Mouse (Mus musculus) layer of hippocampus, adult 11-12 months (tissue): ENCODE data around the gene Prr15l.
A peak's percentile ranks its signal among the peaks of the same experiment; 100 is the strongest.

Experiments used
- DNase-seq: peaks from one replicate; pipeline ENCODE4 v3.0.0; 2022; ENCODE audit warnings: low spot score

The Prr15l gene

GRCm38 (mm10) chr11:96977606-96978400 is 49.9 kb downstream of the Prr15l start:
- DNase-seq: peak; percentile 100

- DNase-seq: no peak
Measured at GRCm38 (mm10) chr11:96978401-96979246, 50.7 kb downstream of the Prr15l start.

GRCm38 (mm10) chr11:96979329-96979728 is 51.4 kb downstream of the Prr15l start:
- DNase-seq: no peak

GRCm38 (mm10) chr11:96980021-96980420 is 52.1 kb downstream of the Prr15l start:
- no peak for DNase-seq

- no peak for DNase-seq
Measured at GRCm38 (mm10) chr11:96981461-96981860, 53.6 kb downstream of the Prr15l start.

- DNase-seq: peak; percentile 85
Measured at GRCm38 (mm10) chr11:96982355-96982754, 54.5 kb downstream of the Prr15l start.

GRCm38 (mm10) chr11:96982859-96983258 is 55.0 kb downstream of the Prr15l start, which contains the start of gene Sp2:
Sp2 (minus strand) TSS chr11:96982959.
- DNase-seq: no peak

GRCm38 (mm10) chr11:96984903-96985302 is 57.0 kb downstream of the Prr15l start:
- DNase-seq: no peak

- no peak for DNase-seq
Measured at GRCm38 (mm10) chr11:96986463-96986862, 58.6 kb downstream of the Prr15l start.
